Mouse (Mus musculus) frontal cortex, adult 2 months (tissue): ENCODE measurements around the gene Sbno1. TPM values are rescaled to one million over a fixed set of nuclear protein-coding genes. Genes with fewer than 3 reads are reported as not detected.
"Not testable (repeated sequence)": the region's sequence is repeated elsewhere in the genome, so short reads cannot be mapped to it uniquely, and the experiment has no call there.

Experiments
- DNase-seq, 2 experiments: peaks; one replicate each; pipeline ENCODE4 v3.0.0; 2022; ENCODE audit warnings: low spot score in 1 of 2; ENCODE audit errors: extremely low spot score in 1 of 2
- polyA plus RNA-seq: library from polyadenylated mRNA; depleted of rRNA; stranded (reverse); fragments of >200 nt; gene quantifications from 2 replicates; pipeline ENCODE4 v1.2.3, GENCODE M21; 2012; rRNA removed

The Sbno1 gene
- 57.7 and 59.5 TPM in 2 replicates for polyA plus RNA-seq

- DNase-seq, result peak; percentile 88 to 94
These were observed at the start of gene Sbno1 for GRCm38 (mm10) chr5:124425412-124426259. Gene Sbno1, minus strand, starts transcription at chr5:124426001.

- DNase-seq, result no peak
These were observed 44.9 kb upstream of the Sbno1 start for GRCm38 (mm10) chr5:124470591-124471171.

GRCm38 (mm10) chr5:124469486-124469885 lies 43.7 kb upstream of the Sbno1 start:
- DNase-seq, result no peak

- DNase-seq, result peak in 1 of 2 experiments; percentile 49
These were observed 42.6 kb upstream of the Sbno1 start for GRCm38 (mm10) chr5:124468365-124468764.

GRCm38 (mm10) chr5:124467766-124468165 lies 42.0 kb upstream of the Sbno1 start:
- DNase-seq, result no peak

- no peak for DNase-seq
These were observed 39.1 kb upstream of the Sbno1 start for GRCm38 (mm10) chr5:124464905-124465304.

- DNase-seq, result no peak
These were observed 37.7 kb upstream of the Sbno1 start for GRCm38 (mm10) chr5:124463462-124463861.

GRCm38 (mm10) chr5:124462297-124463025 lies 36.7 kb upstream of the Sbno1 start:
- no peak for DNase-seq

GRCm38 (mm10) chr5:124460922-124461321 lies 35.1 kb upstream of the Sbno1 start:
- not testable (repeated sequence) for DNase-seq

GRCm38 (mm10) chr5:124456762-124457161 lies 31.0 kb upstream of the Sbno1 start:
- peak in 1 of 2 experiments; percentile 56 for DNase-seq

- no peak for DNase-seq
These were observed 28.2 kb upstream of the Sbno1 start for GRCm38 (mm10) chr5:124454082-124454419.

- DNase-seq, result peak in 1 of 2 experiments; percentile 69
These were observed 27.7 kb upstream of the Sbno1 start for GRCm38 (mm10) chr5:124453339-124454081.

GRCm38 (mm10) chr5:124452494-124453228 lies 26.9 kb upstream of the Sbno1 start:
- peak; percentile 58 to 72 for DNase-seq

- DNase-seq, result no peak
These were observed 25.0 kb upstream of the Sbno1 start for GRCm38 (mm10) chr5:124450641-124451340.

- no peak for DNase-seq
These were observed 24.2 kb upstream of the Sbno1 start for GRCm38 (mm10) chr5:124450051-124450450.

GRCm38 (mm10) chr5:124449494-124449893 lies 23.7 kb upstream of the Sbno1 start:
- DNase-seq, result no peak

- no peak for DNase-seq
These were observed 20.6 kb upstream of the Sbno1 start for GRCm38 (mm10) chr5:124446301-124446881.

GRCm38 (mm10) chr5:124445621-124446293 lies 20.0 kb upstream of the Sbno1 start:
- no peak for DNase-seq
